Mouse (Mus musculus) fat pad, adult 2 months (tissue): ENCODE results near the gene Sgpp2.

ENCODE experiments used
- DNase-seq: peaks from one replicate; pipeline ENCODE4 v3.0.0-alpha.2; 2011; ENCODE audit warnings: low read depth, low spot score; ENCODE audit errors: extremely low read depth

Gene Sgpp2

GRCm38 (mm10) chr1:78310021-78310752 lies at the start of gene Sgpp2:
Gene Sgpp2 (plus strand): TSS chr1:78310345.
- no peak for DNase-seq

GRCm38 (mm10) chr1:78267519-78267918 lies 42.6 kb upstream of the Sgpp2 start:
- DNase-seq = no peak

- no peak for DNase-seq
Measured at GRCm38 (mm10) chr1:78272915-78273314, 37.2 kb upstream of the Sgpp2 start.

- no peak for DNase-seq
Measured at GRCm38 (mm10) chr1:78279128-78279527, 31.0 kb upstream of the Sgpp2 start.

GRCm38 (mm10) chr1:78292397-78292796 lies 17.7 kb upstream of the Sgpp2 start:
- DNase-seq = no peak

GRCm38 (mm10) chr1:78299670-78300225 lies 10.4 kb upstream of the Sgpp2 start:
- no peak for DNase-seq

- DNase-seq = no peak
Measured at GRCm38 (mm10) chr1:78308688-78309087, 1.5 kb upstream of the Sgpp2 start.

- DNase-seq = no peak
Measured at GRCm38 (mm10) chr1:78309280-78309679, 865 bp upstream of the Sgpp2 start.

- DNase-seq = no peak
Measured at GRCm38 (mm10) chr1:78310861-78311341, 756 bp downstream of the Sgpp2 start.

- no peak for DNase-seq
Measured at GRCm38 (mm10) chr1:78311482-78311881, 1.3 kb downstream of the Sgpp2 start.

- DNase-seq = no peak
Measured at GRCm38 (mm10) chr1:78312917-78313316, 2.8 kb downstream of the Sgpp2 start.

- no peak for DNase-seq
Measured at GRCm38 (mm10) chr1:78313961-78314360, 3.8 kb downstream of the Sgpp2 start.

- no peak for DNase-seq
Measured at GRCm38 (mm10) chr1:78318089-78318760, 8.1 kb downstream of the Sgpp2 start.

GRCm38 (mm10) chr1:78320291-78320690 lies 10.1 kb downstream of the Sgpp2 start:
- no peak for DNase-seq

- DNase-seq = no peak
Measured at GRCm38 (mm10) chr1:78322098-78322778, 12.1 kb downstream of the Sgpp2 start.

GRCm38 (mm10) chr1:78322844-78323243 lies 12.7 kb downstream of the Sgpp2 start:
- no peak for DNase-seq

- no peak for DNase-seq
Measured at GRCm38 (mm10) chr1:78324044-78324443, 13.9 kb downstream of the Sgpp2 start.

- no peak for DNase-seq
Measured at GRCm38 (mm10) chr1:78325851-78326250, 15.7 kb downstream of the Sgpp2 start.

- no peak for DNase-seq
Measured at GRCm38 (mm10) chr1:78328646-78329045, 18.5 kb downstream of the Sgpp2 start.

- no peak for DNase-seq
Measured at GRCm38 (mm10) chr1:78329861-78330260, 19.7 kb downstream of the Sgpp2 start.

GRCm38 (mm10) chr1:78330620-78331158 lies 20.5 kb downstream of the Sgpp2 start:
- no peak for DNase-seq
